Mouse (Mus musculus) intestine, embryonic 15.5 days (tissue): ENCODE data around the gene Recql. TPM values are rescaled to one million over a fixed set of nuclear protein-coding genes. Genes with fewer than 3 reads are reported as not detected.

ENCODE experiments used
- ATAC-seq: fragments of 200-750 bp; cut with Nextera tagmentation; 2 replicates; pipeline ENCODE4 v1.8.0; 2017; ENCODE audit warnings: moderate TSS enrichment, moderate library complexity
- H3K27ac ChIP-seq: fragments of 300-500 bp; sonication (generic); 2 replicates; pipeline ENCODE4 v1.5.1; 2015; ENCODE audit warnings: mild to moderate bottlenecking, inconsistent platforms
- H3K27me3 ChIP-seq: fragments of 300-500 bp; sonication (generic); replicated peaks from 2 replicates; pipeline ENCODE4 v1.6.1; 2015; ENCODE audit warnings: inconsistent platforms
- H3K36me3 ChIP-seq: fragments of 300-500 bp; sonication (generic); 2 replicates; pipeline ENCODE4 v1.6.1; 2015; ENCODE audit warnings: inconsistent platforms
- H3K4me1 ChIP-seq: fragments of 300-500 bp; sonication (generic); replicated peaks from 2 replicates; pipeline ENCODE4 v1.6.1; 2015; ENCODE audit warnings: inconsistent platforms
- H3K4me2 ChIP-seq: fragments of 300-500 bp; sonication (generic); replicated peaks from 2 replicates; pipeline ENCODE4 v1.6.1; 2015; ENCODE audit warnings: mild to moderate bottlenecking, inconsistent platforms
- H3K4me3 ChIP-seq: fragments of 300-500 bp; sonication (generic); replicated peaks from 2 replicates; pipeline ENCODE4 v1.5.1; 2015; ENCODE audit warnings: inconsistent platforms
- H3K9ac ChIP-seq: fragments of 300-500 bp; sonication (generic); 2 replicates; pipeline ENCODE4 v1.6.1; 2015; ENCODE audit warnings: inconsistent platforms
- H3K9me3 ChIP-seq: fragments of 300-500 bp; sonication (generic); 2 replicates; pipeline ENCODE4 v1.6.1; 2016; ENCODE audit warnings: inconsistent platforms
- WGBS: fragments of 180-500 bp; shearing (Covaris S2); methylation state at CpG from one replicate; pipeline ENCODE4 v1.1.7; 2015; 5-methylcytosine and 5-hydroxymethylcytosine counted together
- polyA plus RNA-seq: library from polyadenylated mRNA; unstranded; fragments of >200 nt; fragmentation: Nextera tagmentation; extraction: Ambion mirVana; gene quantifications from 2 replicates; pipeline ENCODE4 v1.2.1, GENCODE M21; 2015

Gene Recql
- 17.5 and 23.2 TPM in 2 replicates for polyA plus RNA-seq

GRCm38 (mm10) chr6:142387011-142387754, at the start of gene Recql, which contains the start of gene Golt1b:
Recql (minus strand) TSS chr6:142387087.
Golt1b (plus strand) TSS chr6:142387221.
- H3K4me2 ChIP-seq = peak within 1 kb of the TSS; percentile 70
- peak within 1 kb of the TSS; percentile 85 for H3K9ac ChIP-seq
- peaks cover 8% of the 10 kb centered on the region for H3K4me1 ChIP-seq
- no peaks in the 10 kb centered on the region for H3K9me3 ChIP-seq
- under 1% methylated on average over 87 of the region's 87 CpGs for WGBS
- peak within 1 kb of the TSS; percentile 100 for H3K4me3 ChIP-seq
- no peaks in the 10 kb centered on the region for H3K27me3 ChIP-seq
- ATAC-seq = peak; percentile 100
- no peaks in the 10 kb centered on the region for H3K36me3 ChIP-seq
- no peak within 1 kb of the TSS for H3K27ac ChIP-seq

- H3K4me1 ChIP-seq = no peaks in the 10 kb centered on the region
- H3K27ac ChIP-seq = no peak overlapping the region
- H3K9me3 ChIP-seq = no peaks in the 10 kb centered on the region
- H3K4me2 ChIP-seq = no peak overlapping the region
- no peaks in the 10 kb centered on the region for H3K27me3 ChIP-seq
- H3K9ac ChIP-seq = no peak overlapping the region
- ATAC-seq = no peak
- H3K4me3 ChIP-seq = no peak overlapping the region
- H3K36me3 ChIP-seq = no peaks in the 10 kb centered on the region
These were observed 42.2 kb upstream of the Recql start for GRCm38 (mm10) chr6:142429072-142429471.

GRCm38 (mm10) chr6:142424976-142425375, 38.1 kb upstream of the Recql start:
- no peak for ATAC-seq
- WGBS = 73% methylated on average over 7 of the region's 7 CpGs
- no peak overlapping the region for H3K27ac ChIP-seq

GRCm38 (mm10) chr6:142414597-142414996, 27.7 kb upstream of the Recql start:
- under 1% methylated on average over 23 of the region's 24 CpGs for WGBS
- no peak for ATAC-seq
- Histone ChIP-seq H3K4me3 (peak overlapping the region; percentile 26), H3K27me3 (peaks cover 20% of the 10 kb centered on the region), H3K4me2 (peak overlapping the region; percentile 60), H3K36me3 (no peaks in the 10 kb centered on the region), H3K9me3 (no peaks in the 10 kb centered on the region), H3K27ac (no peak overlapping the region), H3K9ac (no peak overlapping the region), H3K4me1 (0 out of 2 replicates have a peak, but pooled peaks cover 3% of the 10 kb centered on the region)

More at GRCm38 (mm10) chr6:142424976-142425375, 38.1 kb upstream of the Recql start:
- H3K4me3 ChIP-seq = no peak overlapping the region
- H3K36me3 ChIP-seq = no peaks in the 10 kb centered on the region
- H3K4me2 ChIP-seq = no peak overlapping the region
- no peaks in the 10 kb centered on the region for H3K9me3 ChIP-seq
- H3K9ac ChIP-seq = no peak overlapping the region
- H3K4me1 ChIP-seq = no peaks in the 10 kb centered on the region
- H3K27me3 ChIP-seq = no peaks in the 10 kb centered on the region

- WGBS = 17% methylated on average over 12 of the region's 12 CpGs
- no peak for ATAC-seq
- no peak overlapping the region for H3K4me2 ChIP-seq
These were observed 27.0 kb upstream of the Recql start for GRCm38 (mm10) chr6:142413845-142414244.

GRCm38 (mm10) chr6:142412906-142413491, 26.1 kb upstream of the Recql start, which contains the start of gene Spx:
Spx (plus strand) TSS chr6:142413441.
- Histone ChIP-seq H3K9me3 (no peaks in the 10 kb centered on the region), H3K36me3 (no peaks in the 10 kb centered on the region), H3K4me2 (no peak within 1 kb of the TSS), H3K9ac (no peak within 1 kb of the TSS), H3K4me3 (no peak within 1 kb of the TSS), H3K27ac (no peak within 1 kb of the TSS), H3K27me3 (peaks cover 20% of the 10 kb centered on the region), H3K4me1 (0 out of 2 replicates have a peak, but pooled peaks cover 3% of the 10 kb centered on the region)
- ATAC-seq = no peak
- WGBS = 68% methylated on average over 11 of the region's 11 CpGs

More at GRCm38 (mm10) chr6:142413845-142414244, 27.0 kb upstream of the Recql start:
- Histone ChIP-seq H3K27me3 (peaks cover 20% of the 10 kb centered on the region), H3K9ac (no peak overlapping the region), H3K4me1 (0 out of 2 replicates have a peak, but pooled peaks cover 3% of the 10 kb centered on the region), H3K9me3 (no peaks in the 10 kb centered on the region), H3K27ac (no peak overlapping the region), H3K4me3 (no peak overlapping the region), H3K36me3 (no peaks in the 10 kb centered on the region)

- WGBS = 27% methylated on average over 1 of the region's 1 CpGs
- H3K4me1 ChIP-seq = 0 out of 2 replicates have a peak, but pooled peaks cover 3% of the 10 kb centered on the region
- peaks cover 18% of the 10 kb centered on the region for H3K27me3 ChIP-seq
- no peak overlapping the region for H3K4me2 ChIP-seq
- no peaks in the 10 kb centered on the region for H3K9me3 ChIP-seq
- H3K9ac ChIP-seq = no peak overlapping the region
- no peak overlapping the region for H3K27ac ChIP-seq
- ATAC-seq = no peak
- H3K36me3 ChIP-seq = no peaks in the 10 kb centered on the region
- no peak overlapping the region for H3K4me3 ChIP-seq
These were observed 24.3 kb upstream of the Recql start for GRCm38 (mm10) chr6:142411140-142411539.

GRCm38 (mm10) chr6:142395756-142396155, 8.9 kb upstream of the Recql start:
- H3K9me3 ChIP-seq = no peaks in the 10 kb centered on the region
- no peak overlapping the region for H3K4me2 ChIP-seq
- H3K4me3 ChIP-seq = no peak overlapping the region
- H3K36me3 ChIP-seq = no peaks in the 10 kb centered on the region
- H3K4me1 ChIP-seq = no peaks in the 10 kb centered on the region
- no peak overlapping the region for H3K9ac ChIP-seq
- H3K27me3 ChIP-seq = no peaks in the 10 kb centered on the region
- no peak for ATAC-seq
- 93% methylated on average over 6 of the region's 6 CpGs for WGBS
- H3K27ac ChIP-seq = no peak overlapping the region

GRCm38 (mm10) chr6:142394669-142395068, 7.8 kb upstream of the Recql start:
- no peaks in the 10 kb centered on the region for H3K36me3 ChIP-seq
- 91% methylated on average over 5 of the region's 5 CpGs for WGBS
- no peaks in the 10 kb centered on the region for H3K9me3 ChIP-seq
- H3K4me3 ChIP-seq = no peak overlapping the region
- no peak overlapping the region for H3K27ac ChIP-seq
- H3K27me3 ChIP-seq = no peaks in the 10 kb centered on the region
- ATAC-seq = no peak
- H3K4me1 ChIP-seq = no peaks in the 10 kb centered on the region
- no peak overlapping the region for H3K4me2 ChIP-seq
- H3K9ac ChIP-seq = no peak overlapping the region

- WGBS = 78% methylated on average over 5 of the region's 5 CpGs
- H3K9me3 ChIP-seq = no peaks in the 10 kb centered on the region
- no peak for ATAC-seq
- H3K27ac ChIP-seq = no peak overlapping the region
- no peak overlapping the region for H3K4me2 ChIP-seq
- no peaks in the 10 kb centered on the region for H3K27me3 ChIP-seq
- H3K36me3 ChIP-seq = no peaks in the 10 kb centered on the region
- no peak overlapping the region for H3K4me3 ChIP-seq
- no peak overlapping the region for H3K9ac ChIP-seq
- peaks cover 8% of the 10 kb centered on the region for H3K4me1 ChIP-seq
These were observed 5.4 kb upstream of the Recql start for GRCm38 (mm10) chr6:142392312-142392711.

- no peak for ATAC-seq
- no peaks in the 10 kb centered on the region for H3K9me3 ChIP-seq
- 0 out of 2 replicates have a peak overlapping the region, but pooled peaks have one; percentile 41 for H3K4me2 ChIP-seq
These were observed 2.2 kb upstream of the Recql start for GRCm38 (mm10) chr6:142389101-142389500.

GRCm38 (mm10) chr6:142387755-142388271, 926 bp upstream of the Recql start:
- Histone ChIP-seq H3K27me3 (no peaks in the 10 kb centered on the region), H3K4me2 (peak overlapping the region; percentile 70), H3K4me3 (peak overlapping the region; percentile 100), H3K4me1 (peaks cover 8% of the 10 kb centered on the region), H3K9ac (peak overlapping the region; percentile 85), H3K27ac (no peak overlapping the region), H3K9me3 (no peaks in the 10 kb centered on the region), H3K36me3 (no peaks in the 10 kb centered on the region)
- 14% methylated on average over 8 of the region's 8 CpGs for WGBS
- ATAC-seq = no peak

More at GRCm38 (mm10) chr6:142389101-142389500, 2.2 kb upstream of the Recql start:
- Histone ChIP-seq H3K9ac (no peak overlapping the region), H3K36me3 (no peaks in the 10 kb centered on the region), H3K4me3 (no peak overlapping the region), H3K27me3 (no peaks in the 10 kb centered on the region), H3K4me1 (peaks cover 8% of the 10 kb centered on the region), H3K27ac (no peak overlapping the region)
- WGBS = 84% methylated on average over 2 of the region's 2 CpGs
